Mouse (Mus musculus) retina, postnatal 1 day (tissue): ENCODE measurements around the gene Sgf29.

Experiments used
- DNase-seq: peaks from one replicate; pipeline ENCODE4 v3.0.0-alpha.2; 2012

The Sgf29 gene

GRCm38 (mm10) chr7:126649231-126650051, at the start of gene Sgf29:
TSS of gene Sgf29 (plus strand) at chr7:126649309.
- DNase-seq: peak; percentile 94

- no peak for DNase-seq
Measured at GRCm38 (mm10) chr7:126601896-126602295, 47.2 kb upstream of the Sgf29 start.

DNA sequence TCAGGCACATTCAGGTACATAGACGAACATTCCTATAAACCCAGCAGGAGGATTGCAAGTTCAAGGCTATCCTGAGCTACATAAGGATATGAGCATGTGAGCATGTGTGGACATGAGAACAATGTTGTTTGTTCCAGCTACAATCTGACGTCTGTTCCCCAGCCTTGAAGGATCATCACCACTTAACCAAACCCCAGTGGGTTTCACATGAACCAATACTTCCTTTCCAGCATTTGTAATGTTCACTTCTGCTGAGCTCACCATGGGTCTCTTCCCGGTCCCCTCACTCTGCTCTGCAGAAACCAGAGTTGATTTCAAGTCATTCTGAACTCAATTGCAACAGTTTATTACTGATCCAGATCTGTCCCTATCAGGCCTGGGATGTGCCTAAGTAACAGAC, 46.5 kb upstream of the Sgf29 start:
- DNase-seq: no peak

DNA sequence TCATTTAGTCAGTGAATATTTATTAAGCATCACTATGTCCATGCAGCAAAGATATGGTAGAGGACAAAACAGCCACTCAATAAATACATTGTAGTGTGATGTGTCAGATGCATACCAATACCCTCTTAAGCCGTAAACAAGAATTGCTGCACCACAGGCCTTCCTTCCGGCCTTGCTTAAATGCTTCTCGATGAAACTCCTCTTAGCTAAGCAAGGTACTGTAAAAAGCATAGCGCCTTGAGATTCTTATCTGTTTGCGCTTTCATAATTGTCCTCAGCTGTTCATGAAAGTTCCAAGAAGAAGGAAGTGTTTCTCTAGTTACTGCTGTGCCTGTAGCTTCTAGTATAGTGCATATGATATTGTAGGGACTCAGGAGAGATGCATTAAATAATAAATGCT, 42.5 kb upstream of the Sgf29 start:
- no peak for DNase-seq

DNA sequence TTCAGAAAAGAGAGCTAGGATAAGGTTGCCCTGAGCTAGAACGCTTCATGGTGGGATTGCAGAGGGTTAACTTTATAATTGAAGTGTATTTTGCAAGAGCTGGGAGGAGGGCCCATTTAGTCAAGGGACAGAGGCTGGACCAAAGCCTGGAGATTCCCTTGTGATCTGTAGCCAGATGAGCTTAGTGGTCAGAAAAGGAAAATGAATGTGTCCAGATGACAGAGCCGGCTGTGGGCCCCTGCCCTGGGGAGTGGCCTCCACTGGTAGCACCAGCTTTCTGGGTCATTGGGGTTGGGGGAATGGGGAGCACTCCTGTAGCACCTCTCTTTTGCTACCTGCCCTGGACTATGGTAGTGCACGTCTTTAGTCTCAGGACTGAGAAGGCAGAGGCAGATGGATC, 42.0 kb upstream of the Sgf29 start:
- no peak for DNase-seq

GRCm38 (mm10) chr7:126607796-126608195, 41.3 kb upstream of the Sgf29 start:
- DNase-seq: no peak

- no peak for DNase-seq
Measured at GRCm38 (mm10) chr7:126612736-126613135, 36.4 kb upstream of the Sgf29 start.

DNA sequence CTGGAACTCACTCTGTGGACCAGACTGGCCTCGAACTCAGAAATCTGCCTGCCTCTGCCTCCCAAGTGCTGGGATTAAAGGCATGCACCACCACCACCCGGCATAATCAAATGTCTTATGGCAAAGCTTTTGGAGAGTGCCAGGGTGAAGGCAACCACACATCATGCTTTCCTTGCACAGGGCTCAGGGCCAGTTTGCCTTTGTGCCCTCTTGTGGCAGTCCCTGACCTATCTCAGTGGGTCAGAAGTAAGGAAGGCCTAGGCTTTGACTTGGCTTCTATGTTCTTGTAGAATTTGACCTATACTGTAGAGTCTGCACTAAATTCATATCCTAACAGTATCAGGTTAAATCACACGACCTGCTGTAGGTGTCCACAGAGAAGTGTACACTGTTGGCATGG, 32.4 kb upstream of the Sgf29 start:
- no peak for DNase-seq

- no peak for DNase-seq
Measured at GRCm38 (mm10) chr7:126619559-126620275, 29.4 kb upstream of the Sgf29 start.

DNA sequence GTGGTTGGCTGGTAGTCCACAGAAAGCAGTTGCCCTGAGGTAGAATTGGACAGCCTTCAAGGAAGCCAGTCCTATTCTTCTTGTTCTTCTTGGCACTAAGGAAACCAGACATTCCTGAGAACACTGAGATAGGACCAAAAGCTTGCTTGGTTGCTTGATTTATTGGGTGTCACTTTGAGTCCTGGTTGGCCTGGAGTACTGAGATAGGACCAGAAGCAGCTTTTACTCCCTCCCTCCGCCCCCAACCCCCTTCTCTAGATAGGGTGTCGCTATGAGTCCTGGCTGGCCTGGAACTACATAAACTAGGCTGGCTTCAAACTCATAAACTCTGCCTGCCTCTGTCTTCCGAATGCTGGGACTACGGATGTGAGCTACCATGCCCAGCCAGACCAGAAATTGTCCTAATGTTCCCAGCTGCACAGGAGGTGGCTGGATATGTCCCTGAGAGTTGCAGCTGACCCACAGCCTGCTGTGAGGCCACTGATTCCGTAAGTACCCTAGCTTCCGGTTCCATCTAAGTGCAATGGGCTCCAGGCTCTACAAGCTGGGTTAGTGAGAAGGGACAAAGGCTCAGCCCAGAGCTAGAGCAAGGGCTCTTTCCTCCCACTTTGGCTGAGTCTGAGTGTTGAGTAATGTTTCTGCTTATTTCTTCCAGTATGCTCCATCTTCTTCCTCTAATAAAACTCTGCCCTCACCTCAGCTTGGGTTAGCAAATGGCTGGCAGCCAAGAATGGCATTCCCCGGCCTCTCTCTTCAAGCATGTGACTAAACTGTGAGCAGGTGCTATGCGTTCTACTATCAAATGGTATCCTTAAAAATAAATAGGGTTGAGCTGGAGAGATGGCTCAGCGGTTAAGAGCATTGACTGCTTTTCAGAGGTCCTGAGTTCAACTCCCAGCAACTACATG, 27.4 kb upstream of the Sgf29 start:
- DNase-seq: no peak

DNA sequence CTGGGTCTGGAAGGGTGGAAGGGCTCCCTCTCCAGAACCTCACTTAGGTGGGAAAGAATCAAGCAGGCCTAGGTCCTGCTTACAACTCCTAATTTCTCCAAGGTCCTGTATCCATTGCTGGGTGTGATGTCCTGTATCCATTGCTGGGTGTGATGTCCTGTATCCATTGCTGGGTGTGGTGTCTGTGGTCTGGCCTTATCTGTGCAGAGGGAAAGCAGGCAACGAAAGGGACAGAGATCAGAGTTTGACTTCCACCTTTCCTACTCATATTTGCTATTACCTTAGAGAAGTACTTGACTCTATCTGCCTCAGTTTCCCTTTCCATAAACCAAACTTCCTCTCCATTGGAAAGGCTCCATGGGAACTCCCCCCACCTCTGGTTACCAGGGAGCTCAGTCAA, 25.7 kb upstream of the Sgf29 start:
- no peak for DNase-seq

DNA sequence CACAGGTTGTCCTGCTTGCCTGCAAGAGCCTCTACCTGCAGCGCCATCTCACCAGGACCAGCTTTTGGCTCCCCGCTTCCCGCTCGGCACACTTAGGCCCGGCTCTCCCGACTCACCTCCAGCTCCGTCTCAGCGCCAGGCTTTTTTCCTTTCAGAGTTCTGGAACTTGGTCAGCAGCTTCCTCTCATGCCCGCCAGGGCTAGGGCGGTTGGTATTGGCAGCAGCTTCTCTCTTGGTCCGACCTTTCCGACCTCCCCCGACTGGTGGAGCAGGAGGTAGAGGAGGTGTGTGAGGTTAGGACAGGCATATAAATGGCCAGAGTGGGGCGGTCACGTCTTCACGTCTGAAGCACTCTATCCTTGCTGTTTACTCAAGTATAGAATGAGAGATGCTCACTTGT, 24.3 kb upstream of the Sgf29 start:
- no peak for DNase-seq

DNA sequence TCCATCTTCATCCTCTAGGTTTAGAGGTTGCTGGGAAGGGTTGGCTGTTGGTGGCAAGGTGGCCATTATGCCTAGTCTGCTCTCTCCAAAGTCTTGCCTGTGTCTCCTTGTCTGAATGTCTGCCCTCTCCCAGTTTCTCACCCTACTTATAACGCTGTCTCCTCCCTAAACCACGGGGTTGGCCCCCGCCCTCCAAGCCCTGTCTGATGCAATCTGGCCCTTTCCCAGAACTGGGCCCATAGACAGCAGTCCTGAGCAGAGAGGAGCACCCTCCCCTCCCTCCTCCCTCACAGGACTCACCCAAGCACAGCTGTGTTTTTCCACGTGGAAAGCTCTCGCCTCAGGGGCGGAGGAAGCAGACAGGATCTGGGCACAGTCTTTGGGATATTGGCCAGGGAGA, 23.7 kb upstream of the Sgf29 start:
- peak; percentile 68 for DNase-seq

- DNase-seq: peak; percentile 6
Measured at GRCm38 (mm10) chr7:126625807-126626600, 23.1 kb upstream of the Sgf29 start.

- no peak for DNase-seq
Measured at GRCm38 (mm10) chr7:126628111-126628510, 21.0 kb upstream of the Sgf29 start.

GRCm38 (mm10) chr7:126629915-126630314, 19.2 kb upstream of the Sgf29 start:
- peak; percentile 48 for DNase-seq

DNA sequence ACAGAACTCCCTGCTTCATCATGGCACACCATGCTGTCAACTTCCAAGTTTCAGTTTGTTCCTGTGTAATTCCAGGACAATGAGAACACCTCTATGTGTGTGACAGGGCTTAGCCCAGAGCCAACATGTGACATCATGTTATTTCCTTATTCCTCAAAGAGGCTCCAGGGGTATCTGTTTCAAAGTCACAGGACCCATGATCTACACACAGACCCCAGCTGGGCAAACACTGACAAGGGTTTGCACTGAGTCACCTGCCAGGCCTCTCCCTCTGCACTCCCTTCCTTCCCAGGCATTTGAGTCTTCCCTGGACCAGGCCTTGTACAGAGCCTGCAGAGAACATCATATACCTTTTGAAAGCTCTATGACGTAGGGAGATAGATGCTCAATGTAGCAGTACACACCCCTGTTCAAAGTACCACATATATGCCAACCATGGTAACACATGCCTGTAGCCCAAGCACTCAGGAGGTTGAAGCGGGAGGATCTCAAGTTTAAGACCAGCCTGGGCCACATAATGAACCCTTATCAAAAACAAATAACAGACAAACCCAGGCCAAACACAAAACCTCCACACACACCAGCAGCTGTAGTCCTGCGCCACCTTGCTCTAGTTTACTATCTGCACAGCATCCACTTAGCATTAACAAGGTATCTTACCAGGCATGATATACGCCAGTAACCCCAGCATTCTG, 18.1 kb upstream of the Sgf29 start, which contains the start of gene Nupr1:
TSS of gene Nupr1 (minus strand) at position 38 of the 695 bp plus-strand sequence.
- no peak for DNase-seq

GRCm38 (mm10) chr7:126632478-126632877, 16.6 kb upstream of the Sgf29 start:
- DNase-seq: no peak

GRCm38 (mm10) chr7:126635375-126635774, 13.7 kb upstream of the Sgf29 start:
- DNase-seq: no peak

- peak; percentile 61 for DNase-seq
Measured at GRCm38 (mm10) chr7:126636733-126637520, 12.2 kb upstream of the Sgf29 start.
